ENCODE assay signal across 9 mouse cellular contexts in the genomic region with DNA sequence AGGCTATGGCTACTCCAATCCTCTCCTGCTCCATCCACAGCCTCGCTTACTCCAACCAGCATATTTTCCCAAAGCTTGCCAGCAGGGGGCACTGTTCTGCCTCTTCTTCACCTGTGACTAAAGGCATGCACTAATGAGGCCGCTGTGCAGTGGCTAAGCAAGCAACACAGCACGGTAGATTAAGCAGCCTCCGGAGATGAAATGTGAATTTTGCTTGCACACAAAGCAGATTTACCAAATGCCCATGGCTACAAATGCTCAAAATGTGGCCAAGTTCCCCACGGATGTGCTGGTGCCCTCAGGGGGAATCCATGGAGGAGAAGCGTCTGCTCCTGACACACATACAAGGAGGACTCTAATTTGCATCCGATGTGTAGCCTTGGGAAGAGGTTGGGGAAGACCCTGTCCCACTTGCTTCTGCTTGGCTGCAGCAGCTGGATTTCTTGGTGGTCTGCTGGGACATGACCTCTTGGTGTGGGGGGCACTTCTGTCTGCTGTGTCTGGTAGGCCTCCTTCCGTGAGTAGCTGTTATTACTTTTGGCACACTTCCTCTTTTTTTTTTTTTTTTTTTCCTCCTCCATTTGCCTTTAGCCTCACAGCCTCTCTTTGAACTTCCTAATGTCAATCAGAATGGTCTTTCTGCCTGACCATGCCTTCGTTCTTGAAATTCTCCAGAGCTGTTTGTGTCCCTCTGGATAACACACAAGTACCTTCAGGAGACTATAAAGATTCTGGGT.
DNase-seq lines count a peak whose midpoint lies in the region; ATAC-seq and TF ChIP-seq lines count a peak whose summit lies in the region.
"Had no signal": no experiment of that assay in that cellular context is flagged by ENCODE, and none has a peak within 500 bp of the region (broad histone marks: within the 10 kb centered on the region; RNA-seq: fewer than 3 reads in every experiment).

No protein-coding gene starts in this region.

- intact Hi-C loops in heart, postnatal 14 days (cut with DNase I), result no loop called here

- H3K27ac ChIP-seq in liver, embryonic 14.5 days, result no peak overlapping the region
- H3K27ac ChIP-seq: embryonic facial prominence, embryonic 15.5 days had no signal

- no peak for ATAC-seq in liver, embryonic 14.5 days (ENCODE audit: insufficient read depth)

- 36% methylated on average over 9 of the region's 9 CpGs for WGBS in liver, embryonic 14.5 days (ENCODE audit: insufficient replicate concordance)

- TF ChIP-seq EP300 in liver, embryonic 14.5 days (IDR thresholded peaks at IDR 0.05; ENCODE audit: low read depth), result no peak

- no peak overlapping the region for H3K9ac ChIP-seq in liver, embryonic 14.5 days (replicated peaks)
- H3K9ac ChIP-seq: embryonic facial prominence, embryonic 15.5 days had no signal

- peak; percentile 66 for TF ChIP-seq CTCF in liver, embryonic 14.5 days (IDR thresholded peaks at IDR 0.05; ENCODE audit: low read depth)

- DNase-seq in A20 (ENCODE audit: low read depth, low spot score), result peak; percentile 2
- DNase-seq in adrenal gland, adult 2 months, result peak; percentile 72
- DNase-seq in embryo, embryonic 10 days (ENCODE audit: low spot score), result peak; percentile 83
- DNase-seq in heart, postnatal 14 days, result peak; percentile 4 to 11
- peak; percentile 51 to 71 for DNase-seq in kidney, postnatal 25 days
- peak in 1 of 3 experiments; percentile 4 for DNase-seq in liver, embryonic 14.5 days (ENCODE audit: low read depth in 3 of 3, low spot score in 3 of 3)
- DNase-seq in retina, adult 2 months (ENCODE audit: low read depth, low spot score), result peak; percentile 54
- DNase-seq in adipocyte (ENCODE audit: low spot score), result no peak

- no peak overlapping the region for H3K4me2 ChIP-seq in liver, embryonic 14.5 days (ENCODE audit: low read depth)
- H3K4me2 ChIP-seq: embryonic facial prominence, embryonic 15.5 days had no signal

- no peaks in the 10 kb centered on the region for H3K36me3 ChIP-seq in liver, embryonic 14.5 days (replicated peaks; ENCODE audit: control insufficient read depth, insufficient read depth, low read depth)
- H3K36me3 ChIP-seq: embryonic facial prominence, embryonic 15.5 days had no signal

- H3K9me3 ChIP-seq in liver, embryonic 14.5 days (ENCODE audit: control insufficient read depth, low read length), result no peaks in the 10 kb centered on the region
- H3K9me3 ChIP-seq: embryonic facial prominence, embryonic 15.5 days had no signal

- H3K27me3 ChIP-seq in liver, embryonic 14.5 days (ENCODE audit: control insufficient read depth, insufficient read depth, low read length), result no peaks in the 10 kb centered on the region
- H3K27me3 ChIP-seq: embryonic facial prominence, embryonic 15.5 days had no signal

- H3K4me3 ChIP-seq in liver, embryonic 14.5 days (ENCODE audit: insufficient read depth in 1 of 2, low read depth in 2 of 2, low read length in 2 of 2), result no peak overlapping the region
- H3K4me3 ChIP-seq: embryonic facial prominence, embryonic 15.5 days had no signal

- no peaks in the 10 kb centered on the region for H3K4me1 ChIP-seq in liver, embryonic 14.5 days (replicated peaks; ENCODE audit: control insufficient read depth in 2 of 2, insufficient read depth in 2 of 2, low read length in 1 of 2)
- H3K4me1 ChIP-seq: embryonic facial prominence, embryonic 15.5 days had no signal
